Mouse (Mus musculus) stomach, postnatal 0 days (tissue): Measurements from ENCODE around the gene Magoh. TPM values are rescaled to one million over a fixed set of nuclear protein-coding genes. Genes with fewer than 3 reads are reported as not detected.

ENCODE experiments used
- ATAC-seq: fragments of 200-750 bp; cut with Nextera tagmentation; 2 replicates; pipeline ENCODE4 v1.8.0; 2017; ENCODE audit not compliant: low FRiP score, low TSS enrichment
- DNase-seq: peaks from one replicate; pipeline ENCODE4 v3.0.0-alpha.2; 2016; ENCODE audit warnings: low spot score
- H3K27ac ChIP-seq: fragments of 300-500 bp; sonication (generic); replicated peaks from 2 replicates; pipeline ENCODE4 v1.5.1; 2014; ENCODE audit warnings: mild to moderate bottlenecking, control low read depth
- H3K27me3 ChIP-seq: fragments of 300-500 bp; sonication (generic); 2 replicates; pipeline ENCODE4 v1.6.1; 2014; ENCODE audit warnings: low read length; ENCODE audit not compliant: control insufficient read depth, insufficient read depth
- H3K36me3 ChIP-seq: fragments of 300-500 bp; sonication (generic); 2 replicates; pipeline ENCODE4 v1.6.1; 2014; ENCODE audit warnings: low read length, mixed read lengths; ENCODE audit not compliant: control insufficient read depth, insufficient read depth
- H3K4me1 ChIP-seq: fragments of 300-500 bp; sonication (generic); replicated peaks from 2 replicates; pipeline ENCODE4 v1.6.1; 2014; ENCODE audit warnings: antibody characterized with exemption; ENCODE audit not compliant: control insufficient read depth, insufficient read depth
- H3K4me2 ChIP-seq: fragments of 300-500 bp; sonication (generic); replicated peaks from 2 replicates; pipeline ENCODE4 v1.6.1; 2014; ENCODE audit warnings: low read depth, mild to moderate bottlenecking, control low read depth, moderate library complexity
- H3K4me3 ChIP-seq: fragments of 300-500 bp; sonication (generic); 2 replicates; pipeline ENCODE4 v1.5.1; 2014; ENCODE audit warnings: low read depth, low read length, control low read depth
- H3K9ac ChIP-seq: fragments of 300-500 bp; sonication (generic); 2 replicates; pipeline ENCODE4 v1.6.1; 2014; ENCODE audit warnings: mild to moderate bottlenecking, low read length, control low read depth, mixed read lengths
- H3K9me3 ChIP-seq: fragments of 300-500 bp; sonication (generic); 2 replicates; pipeline ENCODE4 v1.6.1; 2016; ENCODE audit warnings: low read length; ENCODE audit not compliant: control insufficient read depth
- CTCF ChIP-seq: IDR thresholded peaks from 2 replicates; pipeline ENCODE4 v1.5.1; 2016; ENCODE audit warnings: antibody characterized with exemption, low read depth, mild to moderate bottlenecking, moderate library complexity
- EP300 ChIP-seq: optimal IDR thresholded peaks from 2 replicates; pipeline ENCODE3; 2016; ENCODE audit warnings: antibody characterized with exemption
- WGBS: fragments of 180-500 bp; shearing (Covaris S2); extraction: QIAGEN DNeasy Blood & Tissue Kit; methylation state at CpG from one replicate; pipeline ENCODE4 v1.1.7; 2014; 5-methylcytosine and 5-hydroxymethylcytosine counted together
- polyA plus RNA-seq: library from polyadenylated mRNA; unstranded; fragments of >200 nt; fragmentation: Nextera tagmentation; extraction: Ambion mirVana; gene quantifications from 2 replicates; pipeline ENCODE4 v1.2.1, GENCODE M21; 2015

Gene Magoh
- polyA plus RNA-seq, 1 experiment from 2014 or later = 145 TPM

GRCm38 (mm10) chr4:107848546-107848945, 31.0 kb upstream of the Magoh start:
- Histone ChIP-seq H3K27me3 (peaks cover 3% of the 10 kb centered on the region; the same call in 1 of the 2 replicates), H3K27ac (no peak overlapping the region)

GRCm38 (mm10) chr4:107849621-107850020, 29.9 kb upstream of the Magoh start:
- TF ChIP-seq EP300 (no peak), CTCF (no peak)
- Histone ChIP-seq H3K27ac (no peak overlapping the region), H3K9me3 (no peaks in the 10 kb centered on the region), H3K4me1 (no peaks in the 10 kb centered on the region), H3K27me3 (peaks cover 3% of the 10 kb centered on the region; the same call in 1 of the 2 replicates), H3K4me2 (no peak overlapping the region), H3K4me3 (no peak overlapping the region), H3K9ac (no peak overlapping the region), H3K36me3 (no peaks in the 10 kb centered on the region)
- no peak for DNase-seq
- no peak for ATAC-seq
- 79% methylated on average over 9 of the region's 9 CpGs for WGBS

More at GRCm38 (mm10) chr4:107848546-107848945, 31.0 kb upstream of the Magoh start:
- WGBS = 81% methylated on average over 5 of the region's 5 CpGs
- no peaks in the 10 kb centered on the region for H3K4me1 ChIP-seq
- no peaks in the 10 kb centered on the region for H3K36me3 ChIP-seq
- no peak overlapping the region for H3K9ac ChIP-seq
- no peak for DNase-seq
- no peak overlapping the region for H3K4me3 ChIP-seq
- no peak overlapping the region for H3K4me2 ChIP-seq
- no peak for ATAC-seq
- no peaks in the 10 kb centered on the region for H3K9me3 ChIP-seq
- no peak for TF ChIP-seq EP300
- TF ChIP-seq CTCF = no peak

GRCm38 (mm10) chr4:107850091-107850490, 29.5 kb upstream of the Magoh start:
- 91% methylated on average over 8 of the region's 8 CpGs for WGBS
- peaks cover 3% of the 10 kb centered on the region; the same call in 1 of the 2 replicates for H3K27me3 ChIP-seq

GRCm38 (mm10) chr4:107853333-107853732, 26.2 kb upstream of the Magoh start:
- no peaks in the 10 kb centered on the region for H3K9me3 ChIP-seq
- ATAC-seq (no peak), DNase-seq (no peak)
- no peak overlapping the region for H3K9ac ChIP-seq
- no peaks in the 10 kb centered on the region for H3K27me3 ChIP-seq
- no peak overlapping the region for H3K4me3 ChIP-seq
- H3K36me3 ChIP-seq = no peaks in the 10 kb centered on the region
- H3K27ac ChIP-seq = no peak overlapping the region
- no peak for TF ChIP-seq EP300
- TF ChIP-seq CTCF = no peak
- no peaks in the 10 kb centered on the region for H3K4me1 ChIP-seq
- H3K4me2 ChIP-seq = no peak overlapping the region
- WGBS = 88% methylated on average over 8 of the region's 8 CpGs

More at GRCm38 (mm10) chr4:107850091-107850490, 29.5 kb upstream of the Magoh start:
- TF ChIP-seq CTCF = no peak
- no peak for TF ChIP-seq EP300
- Histone ChIP-seq H3K27ac (no peak overlapping the region), H3K36me3 (no peaks in the 10 kb centered on the region), H3K9ac (no peak overlapping the region), H3K4me2 (no peak overlapping the region), H3K9me3 (no peaks in the 10 kb centered on the region), H3K4me1 (no peaks in the 10 kb centered on the region), H3K4me3 (no peak overlapping the region)
- DNase-seq (no peak), ATAC-seq (no peak)

- no peaks in the 10 kb centered on the region for H3K27me3 ChIP-seq
- DNase-seq (no peak), ATAC-seq (no peak)
- no peak overlapping the region for H3K27ac ChIP-seq
- H3K4me3 ChIP-seq = no peak overlapping the region
- TF ChIP-seq EP300 = no peak
- TF ChIP-seq CTCF = no peak
- WGBS = 90% methylated on average over 7 of the region's 7 CpGs
- no peaks in the 10 kb centered on the region for H3K36me3 ChIP-seq
- H3K9ac ChIP-seq = no peak overlapping the region
- H3K4me2 ChIP-seq = no peak overlapping the region
- H3K9me3 ChIP-seq = no peaks in the 10 kb centered on the region
- no peaks in the 10 kb centered on the region for H3K4me1 ChIP-seq
Measured at GRCm38 (mm10) chr4:107853836-107854235, 25.7 kb upstream of the Magoh start.

- TF ChIP-seq EP300 = no peak
- TF ChIP-seq CTCF = peak; percentile 40
- no peak overlapping the region for H3K4me2 ChIP-seq
- no peak overlapping the region for H3K9ac ChIP-seq
- no peaks in the 10 kb centered on the region for H3K4me1 ChIP-seq
- H3K27me3 ChIP-seq = no peaks in the 10 kb centered on the region
- DNase-seq = no peak
- no peak overlapping the region for H3K4me3 ChIP-seq
- 59% methylated on average over 11 of the region's 11 CpGs for WGBS
- H3K36me3 ChIP-seq = no peaks in the 10 kb centered on the region
- H3K9me3 ChIP-seq = no peaks in the 10 kb centered on the region
- ATAC-seq = no peak
- no peak overlapping the region for H3K27ac ChIP-seq
Measured at GRCm38 (mm10) chr4:107856958-107857686, 22.4 kb upstream of the Magoh start.
